In genomic region chr12:90283022-90283421, GRCm38 (mm10) we compare ENCODE assay signal across 23 mouse cellular contexts.
DNase-seq lines count a peak whose midpoint lies in the region; ATAC-seq and TF ChIP-seq lines count a peak whose summit lies in the region.
"Had no signal": no experiment of that assay in that cellular context is flagged by ENCODE, and none has a peak within 500 bp of the region (broad histone marks: within the 10 kb centered on the region; RNA-seq: fewer than 3 reads in every experiment).

No protein-coding gene starts in this region.

- H3K9ac ChIP-seq in hindbrain, embryonic 13.5 days: no peak overlapping the region
- no peak overlapping the region for H3K9ac ChIP-seq in forebrain, embryonic 13.5 days
- H3K9ac ChIP-seq in forebrain, embryonic 16.5 days (replicated peaks; ENCODE audit: low read depth, low read length): no peak overlapping the region
- H3K9ac ChIP-seq: embryonic facial prominence, embryonic 12.5 days; embryonic facial prominence, embryonic 15.5 days; heart, embryonic 13.5 days; hindbrain, embryonic 15.5 days; intestine, embryonic 15.5 days had no signal

- 61% methylated on average over 5 of the region's 5 CpGs for WGBS in hindbrain, embryonic 13.5 days
- 82% methylated on average over 5 of the region's 5 CpGs for WGBS in hindbrain, embryonic 10.5 days
- WGBS in forebrain, embryonic 13.5 days: 24% methylated on average over 5 of the region's 5 CpGs
- 23% methylated on average over 5 of the region's 5 CpGs for WGBS in forebrain, embryonic 16.5 days

- TF ChIP-seq POLR2A in brain, embryonic 14.5 days (IDR thresholded peaks at IDR 0.05; ENCODE audit: borderline replicate concordance, extremely low read depth, insufficient read depth, insufficient read length, poor library complexity, severe bottlenecking): no peak

- H3K27ac ChIP-seq in hindbrain, embryonic 13.5 days: peak overlapping the region; percentile 53
- H3K27ac ChIP-seq in hindbrain, embryonic 10.5 days: no peak overlapping the region
- no peak overlapping the region; the same call in 1 of the 2 replicates for H3K27ac ChIP-seq in forebrain, embryonic 13.5 days
- no peak overlapping the region for H3K27ac ChIP-seq in forebrain, embryonic 16.5 days (ENCODE audit: low read length)
- H3K27ac ChIP-seq: embryonic facial prominence, embryonic 12.5 days; embryonic facial prominence, embryonic 15.5 days; heart, adult 2 months; heart, embryonic 10.5 days; heart, embryonic 13.5 days; hindbrain, embryonic 15.5 days; intestine, embryonic 15.5 days had no signal

- no peaks in the 10 kb centered on the region for H3K9me3 ChIP-seq in hindbrain, embryonic 13.5 days
- no peaks in the 10 kb centered on the region for H3K9me3 ChIP-seq in hindbrain, embryonic 10.5 days
- H3K9me3 ChIP-seq in forebrain, embryonic 13.5 days (replicated peaks): no peaks in the 10 kb centered on the region
- H3K9me3 ChIP-seq in forebrain, embryonic 16.5 days (ENCODE audit: control insufficient read depth, low read length): no peaks in the 10 kb centered on the region
- H3K9me3 ChIP-seq: embryonic facial prominence, embryonic 12.5 days; embryonic facial prominence, embryonic 15.5 days; heart, embryonic 10.5 days; heart, embryonic 13.5 days; hindbrain, embryonic 15.5 days; intestine, embryonic 15.5 days had no signal

- intact Hi-C loops in heart, postnatal 14 days (cut with DNase I): no loop called here

- no peak for TF ChIP-seq CTCF in brain, embryonic 14.5 days (IDR thresholded peaks at IDR 0.05; ENCODE audit: borderline replicate concordance, extremely low read depth, insufficient read depth, insufficient read length)

- H3K27me3 ChIP-seq in hindbrain, embryonic 13.5 days: no peaks in the 10 kb centered on the region
- H3K27me3 ChIP-seq in hindbrain, embryonic 10.5 days (ENCODE audit: insufficient read depth, poor library complexity, severe bottlenecking): no peaks in the 10 kb centered on the region
- no peaks in the 10 kb centered on the region for H3K27me3 ChIP-seq in forebrain, embryonic 13.5 days
- no peaks in the 10 kb centered on the region for H3K27me3 ChIP-seq in forebrain, embryonic 16.5 days (replicated peaks; ENCODE audit: control insufficient read depth, insufficient read depth, low read length)
- H3K27me3 ChIP-seq: embryonic facial prominence, embryonic 12.5 days; embryonic facial prominence, embryonic 15.5 days; heart, embryonic 13.5 days; hindbrain, embryonic 15.5 days; intestine, embryonic 15.5 days had no signal

- no peak for DNase-seq in hindbrain, embryonic 10.5 days (ENCODE audit: low spot score)
- peak; percentile 70 for DNase-seq in brain, embryonic 14.5 days (ENCODE audit: low read depth)
- DNase-seq in heart, postnatal 14 days: no peak
- DNase-seq: adrenal gland, adult 8-10 months; adrenal gland, postnatal 25 days; cerebellum, adult 2 months; cerebellum, adult 9-11 months; cerebellum, postnatal 25 days; gastrocnemius, postnatal 10 days; gastrocnemius, postnatal 36 days; heart, adult 2 months; kidney, adult 11 months; kidney, adult 9 months had no signal

- no peak for ATAC-seq in hindbrain, embryonic 13.5 days (ENCODE audit: low FRiP score)
- ATAC-seq in forebrain, embryonic 13.5 days: peak; percentile 85; the same call in 1 of the 2 replicates
- ATAC-seq in forebrain, embryonic 16.5 days: 0 out of 2 replicates have a peak, but pooled peaks have one; percentile 63
- ATAC-seq: CD4-positive, CD25-positive, alpha-beta regulatory T cell, adult 4 months; intestine, embryonic 15.5 days had no signal

- H3K4me1 ChIP-seq in hindbrain, embryonic 13.5 days (replicated peaks): peaks cover 5% of the 10 kb centered on the region; the same call in 1 of the 2 replicates
- no peaks in the 10 kb centered on the region for H3K4me1 ChIP-seq in hindbrain, embryonic 10.5 days (replicated peaks)
- peaks cover 8% of the 10 kb centered on the region for H3K4me1 ChIP-seq in forebrain, embryonic 13.5 days
- no peaks in the 10 kb centered on the region; the same call in 1 of the 2 replicates for H3K4me1 ChIP-seq in forebrain, embryonic 16.5 days (replicated peaks; ENCODE audit: control insufficient read depth, insufficient read depth, low read length)
- H3K4me1 ChIP-seq: embryonic facial prominence, embryonic 12.5 days; embryonic facial prominence, embryonic 15.5 days; heart, embryonic 10.5 days; heart, embryonic 13.5 days; hindbrain, embryonic 15.5 days; intestine, embryonic 15.5 days had no signal

- no peak overlapping the region for H3K4me3 ChIP-seq in hindbrain, embryonic 13.5 days
- no peak overlapping the region for H3K4me3 ChIP-seq in hindbrain, embryonic 10.5 days
- no peak overlapping the region for H3K4me3 ChIP-seq in forebrain, embryonic 13.5 days
- H3K4me3 ChIP-seq in forebrain, embryonic 16.5 days (replicated peaks; ENCODE audit: low read length): no peak overlapping the region
- H3K4me3 ChIP-seq: embryonic facial prominence, embryonic 12.5 days; embryonic facial prominence, embryonic 15.5 days; heart, adult 2 months; heart, embryonic 10.5 days; heart, embryonic 13.5 days; hindbrain, embryonic 15.5 days; intestine, embryonic 15.5 days had no signal

- H3K4me2 ChIP-seq in hindbrain, embryonic 13.5 days: no peak overlapping the region
- peak overlapping the region; percentile 24; the same call in 1 of the 2 replicates for H3K4me2 ChIP-seq in forebrain, embryonic 13.5 days
- H3K4me2 ChIP-seq in forebrain, embryonic 16.5 days (ENCODE audit: low read length): no peak overlapping the region
- H3K4me2 ChIP-seq: embryonic facial prominence, embryonic 12.5 days; embryonic facial prominence, embryonic 15.5 days; heart, embryonic 13.5 days; hindbrain, embryonic 15.5 days; intestine, embryonic 15.5 days had no signal

- no peaks in the 10 kb centered on the region for H3K36me3 ChIP-seq in hindbrain, embryonic 13.5 days
- H3K36me3 ChIP-seq in hindbrain, embryonic 10.5 days: no peaks in the 10 kb centered on the region
- no peaks in the 10 kb centered on the region for H3K36me3 ChIP-seq in forebrain, embryonic 13.5 days (ENCODE audit: poor library complexity, severe bottlenecking)
- no peaks in the 10 kb centered on the region for H3K36me3 ChIP-seq in forebrain, embryonic 16.5 days (ENCODE audit: control insufficient read depth, insufficient read depth)
- H3K36me3 ChIP-seq: embryonic facial prominence, embryonic 12.5 days; embryonic facial prominence, embryonic 15.5 days; heart, embryonic 10.5 days; heart, embryonic 13.5 days; hindbrain, embryonic 15.5 days; intestine, embryonic 15.5 days had no signal
